Mouse (Mus musculus): ENCODE data around the gene Nexn. TPM values are rescaled to one million over a fixed set of nuclear protein-coding genes. Genes with fewer than 3 reads are reported as not detected.

Nexn gene
- total RNA-seq (2023): not detected

GRCm38 (mm10) chr3:152266036-152266421, at the start of gene Nexn:
Gene Nexn, minus strand, starts transcription at chr3:152266350.

GRCm38 (mm10) chr3:152209967-152210634, 56.0 kb downstream of the Nexn start, which contains the start of the genes Dnajb4 and Fubp1:
Gene Dnajb4, minus strand, starts transcription at chr3:152210302.
Gene Fubp1, plus strand, starts transcription at chr3:152210422.

Other genes with a start within 250 kb of the Nexn start
- 0.35 TPM for gene Gipc2, start 100.1 kb downstream of the Nexn start, total RNA-seq (2023)
- gene Dnajb4, start 56.0 kb downstream of the Nexn start, total RNA-seq (2023): 55.7 TPM
- 294 TPM for gene Fubp1, start 55.9 kb downstream of the Nexn start, total RNA-seq (2023)
- 16.2 TPM for gene Miga1, start 74.1 kb upstream of the Nexn start, total RNA-seq (2023)
- 63.6 TPM for gene Usp33, start 80.1 kb upstream of the Nexn start, total RNA-seq (2023)
- 76.4 TPM for gene Zzz3, start 129.1 kb upstream of the Nexn start, total RNA-seq (2023)

Measured in CD4-positive naive resting alpha-beta T cell, adult 57 days (primary cell).